Mouse (Mus musculus): ENCODE measurements around the gene Faf2. TPM values are rescaled to one million over a fixed set of nuclear protein-coding genes. Genes with fewer than 3 reads are reported as not detected.

The Faf2 gene
- polyA plus RNA-seq, 2 experiments: 11.0 to 31.2 TPM

DNA sequence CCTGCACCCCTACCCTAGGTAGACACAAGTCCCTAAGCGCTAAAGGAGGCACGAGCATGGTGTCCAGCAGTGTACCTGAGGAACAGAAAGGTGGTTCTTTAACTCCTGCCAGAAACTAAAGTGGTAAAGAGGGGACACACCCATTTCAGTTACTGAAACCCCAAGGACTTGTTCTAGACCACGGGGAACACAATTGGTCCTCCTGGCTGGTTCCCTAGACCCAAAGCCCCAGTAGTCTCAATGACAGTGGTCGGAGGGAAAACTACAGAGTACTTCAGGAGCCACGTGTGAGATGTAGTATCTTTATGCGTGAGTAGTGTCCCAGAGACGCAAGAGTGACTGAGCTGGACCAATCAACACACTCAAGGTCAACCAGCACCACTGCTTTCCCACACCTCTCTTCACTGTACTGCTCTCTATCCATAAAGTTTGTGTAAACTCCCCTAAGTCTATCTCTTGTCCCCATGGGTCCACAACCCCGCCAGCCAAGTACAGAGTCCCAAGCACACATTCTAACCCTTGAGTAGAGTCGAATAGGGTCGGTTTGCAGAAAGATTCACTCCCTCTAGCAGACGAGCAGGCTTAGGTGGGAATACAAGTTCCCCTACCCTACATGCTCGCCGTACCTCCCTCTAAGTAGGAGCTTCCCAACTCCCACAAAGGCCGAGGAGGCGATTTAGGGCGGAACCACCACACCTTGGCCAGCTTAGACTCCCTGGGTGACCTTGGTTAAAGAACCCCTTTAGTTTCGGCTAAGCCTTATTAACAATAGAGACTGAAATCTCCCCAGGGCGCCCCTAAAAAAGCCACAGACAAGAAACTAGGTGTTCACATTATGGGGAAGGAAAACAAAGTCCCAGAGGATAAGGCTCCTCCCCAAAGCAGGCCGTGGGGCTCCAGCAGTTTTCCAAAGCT is 64.8 kb downstream of the Faf2 start:
- no peaks in the 10 kb centered on the region for H3K9me3 ChIP-seq (ENCODE audit: control insufficient read depth, low read length)
- no peak for ATAC-seq (ENCODE audit: insufficient read depth)
- H3K4me1 ChIP-seq (replicated peaks; ENCODE audit: control insufficient read depth in 2 of 2, insufficient read depth in 2 of 2, low read length in 1 of 2): peaks cover 23 to 30% of the 10 kb centered on the region in 2 experiments
- peak overlapping the region; percentile 71 to 91 for H3K4me3 ChIP-seq (ENCODE audit: insufficient read depth in 1 of 2, low read depth in 2 of 2, low read length in 2 of 2)
- peaks cover 22% of the 10 kb centered on the region for H3K36me3 ChIP-seq (replicated peaks; ENCODE audit: control insufficient read depth, insufficient read depth, low read depth)
- peak in 1 of 3 experiments; percentile 20 for DNase-seq (ENCODE audit: low read depth in 3 of 3, low spot score in 3 of 3)
- peak overlapping the region; percentile 51 for H3K27ac ChIP-seq
- H3K9ac ChIP-seq (replicated peaks): peak overlapping the region; percentile 82
- TF ChIP-seq CTCF (IDR thresholded peaks at IDR 0.05; ENCODE audit: low read depth) (no peak), EP300 (IDR thresholded peaks at IDR 0.05; ENCODE audit: low read depth) (no peak)
- H3K4me2 ChIP-seq (ENCODE audit: low read depth): peak overlapping the region; percentile 99
- 6% methylated on average over 19 of the region's 19 CpGs for WGBS (ENCODE audit: insufficient replicate concordance)
- no peaks in the 10 kb centered on the region for H3K27me3 ChIP-seq (ENCODE audit: control insufficient read depth, insufficient read depth, low read length)

DNA sequence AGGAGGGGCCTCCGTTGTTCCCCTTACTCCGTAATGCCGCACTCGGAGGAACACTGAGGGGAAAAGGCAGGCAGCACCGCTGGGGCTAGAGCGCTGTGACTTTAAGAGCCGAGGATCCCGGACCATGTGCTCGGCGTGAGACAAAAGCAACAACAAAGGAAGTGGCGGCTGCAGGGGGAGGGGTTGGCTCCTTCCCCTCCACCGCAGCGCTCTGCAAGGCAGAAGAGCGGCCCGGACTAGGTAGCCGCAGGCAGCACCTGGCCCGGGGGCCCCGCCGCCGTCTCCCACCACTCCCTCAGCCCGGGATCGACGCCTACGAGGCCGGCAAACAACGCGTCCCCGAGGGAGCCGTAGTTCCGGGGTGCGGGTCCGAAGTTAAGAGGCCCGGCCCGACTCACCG is 65.5 kb downstream of the Faf2 start:
- Histone ChIP-seq H3K27me3 (ENCODE audit: control insufficient read depth, insufficient read depth, low read length) (no peaks in the 10 kb centered on the region), H3K36me3 (replicated peaks; ENCODE audit: control insufficient read depth, insufficient read depth, low read depth) (peaks cover 19% of the 10 kb centered on the region), H3K9me3 (ENCODE audit: control insufficient read depth, low read length) (no peaks in the 10 kb centered on the region), H3K27ac (peak overlapping the region; percentile 51), H3K4me2 (ENCODE audit: low read depth) (peak overlapping the region; percentile 99), H3K9ac (replicated peaks) (peak overlapping the region; percentile 82), H3K4me3 (ENCODE audit: insufficient read depth in 1 of 2, low read depth in 2 of 2, low read length in 2 of 2) (peak overlapping the region; percentile 71 to 91), H3K4me1 (replicated peaks; ENCODE audit: control insufficient read depth in 2 of 2, insufficient read depth in 2 of 2, low read length in 1 of 2) (peaks cover 30 to 31% of the 10 kb centered on the region in 2 experiments)
- 0% methylated on average over 35 of the region's 35 CpGs for whole genome bisulfite sequencing (ENCODE audit: insufficient replicate concordance)
- ATAC-seq (ENCODE audit: insufficient read depth): peak; percentile 31
- TF ChIP-seq CTCF (IDR thresholded peaks at IDR 0.05; ENCODE audit: low read depth) (no peak), EP300 (IDR thresholded peaks at IDR 0.05; ENCODE audit: low read depth) (no peak)
- DNase-seq (ENCODE audit: low read depth in 3 of 3, low spot score in 3 of 3): peak in 1 of 3 experiments; percentile 48

DNA sequence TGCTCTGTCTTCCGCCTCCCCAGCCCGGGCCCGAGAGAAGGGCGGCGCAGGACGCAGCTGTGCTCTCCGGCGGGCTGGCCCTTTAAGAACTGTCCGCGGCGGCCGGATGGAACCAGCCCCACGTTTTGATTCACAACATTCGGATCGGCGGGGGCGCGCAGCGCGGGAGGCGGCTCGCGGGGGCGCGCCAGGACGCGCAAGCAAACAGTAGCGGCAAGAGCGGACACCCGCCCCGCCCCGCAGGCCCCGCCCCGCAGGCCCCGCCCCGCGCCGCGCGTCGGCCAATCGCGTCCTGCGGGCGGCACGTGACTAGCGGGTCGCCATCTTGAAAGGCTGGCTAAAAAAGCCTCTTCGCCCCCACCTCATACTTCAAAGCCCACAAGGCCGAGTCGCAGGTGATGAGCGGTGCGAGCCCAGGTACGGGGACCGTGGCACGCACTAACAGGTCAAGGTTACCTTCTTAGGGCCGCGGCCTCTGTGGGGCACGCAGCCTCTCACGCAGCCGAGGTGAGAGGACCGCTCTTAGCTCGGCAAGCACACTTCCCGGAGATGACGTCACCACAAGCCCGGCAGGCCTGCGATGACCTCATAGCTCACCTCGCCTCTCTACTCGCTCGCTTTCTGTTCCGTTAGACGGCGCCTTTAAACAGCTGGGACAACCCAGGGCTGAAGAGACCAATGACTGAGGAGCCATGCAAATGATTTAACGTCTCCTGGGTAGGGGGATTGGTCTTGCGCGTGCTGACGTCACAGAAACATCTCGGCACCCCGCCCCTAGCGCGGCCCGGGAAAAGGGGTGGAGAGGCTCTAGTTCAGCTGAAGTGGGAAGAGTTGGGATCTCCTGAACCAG is 66.2 kb downstream of the Faf2 start:
- Histone ChIP-seq H3K27ac (peak overlapping the region; percentile 83), H3K36me3 (replicated peaks; ENCODE audit: control insufficient read depth, insufficient read depth, low read depth) (peaks cover 12% of the 10 kb centered on the region), H3K9me3 (ENCODE audit: control insufficient read depth, low read length) (no peaks in the 10 kb centered on the region), H3K27me3 (ENCODE audit: control insufficient read depth, insufficient read depth, low read length) (no peaks in the 10 kb centered on the region), H3K4me1 (replicated peaks; ENCODE audit: control insufficient read depth in 2 of 2, insufficient read depth in 2 of 2, low read length in 1 of 2) (peaks cover 37 to 38% of the 10 kb centered on the region in 2 experiments), H3K9ac (replicated peaks) (peak overlapping the region; percentile 82), H3K4me2 (ENCODE audit: low read depth) (peak overlapping the region; percentile 99), H3K4me3 (ENCODE audit: insufficient read depth in 1 of 2, low read depth in 2 of 2, low read length in 2 of 2) (peak overlapping the region; percentile 71 to 92)
- under 1% methylated on average over 76 of the region's 82 CpGs for WGBS (ENCODE audit: insufficient replicate concordance)
- no peak for TF ChIP-seq EP300 (IDR thresholded peaks at IDR 0.05; ENCODE audit: low read depth)
- no peak for TF ChIP-seq CTCF (IDR thresholded peaks at IDR 0.05; ENCODE audit: low read depth)
- DNase-seq (ENCODE audit: low read depth in 3 of 3, low spot score in 3 of 3): peak; percentile 89 to 92 (median 90)
- peak; percentile 83 for ATAC-seq (ENCODE audit: insufficient read depth)

DNA sequence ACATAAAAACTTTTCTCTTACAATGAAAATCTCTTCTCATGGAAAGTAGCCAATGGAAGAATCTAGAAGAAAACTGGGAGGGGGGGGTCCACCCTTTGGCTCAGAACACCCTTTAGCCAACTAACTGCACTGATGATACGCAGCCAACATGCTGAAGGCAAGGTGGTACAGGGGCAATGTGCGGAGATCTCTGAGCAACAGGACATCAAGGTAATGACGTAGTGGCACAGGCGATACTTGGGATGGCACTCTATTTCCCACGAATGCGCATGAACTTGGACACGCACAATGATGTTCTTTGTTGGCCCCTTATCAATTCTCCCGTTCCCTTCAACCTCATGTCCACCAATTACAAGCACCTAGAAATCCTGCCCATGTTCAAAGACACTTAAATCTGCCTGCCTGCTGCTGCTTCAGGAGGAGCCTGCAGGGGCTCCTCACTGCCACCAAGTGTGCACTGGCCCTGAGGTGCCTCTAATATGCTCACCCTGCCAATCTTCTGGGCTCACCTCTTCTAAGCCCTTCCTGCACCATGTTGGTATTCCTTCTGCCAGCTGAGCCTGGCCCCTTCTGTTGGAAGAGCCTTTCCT is 68.7 kb downstream of the Faf2 start:
- H3K27me3 ChIP-seq (ENCODE audit: control insufficient read depth, insufficient read depth, low read length): no peaks in the 10 kb centered on the region
- WGBS (ENCODE audit: insufficient replicate concordance): 81% methylated on average over 8 of the region's 8 CpGs
- H3K4me2 ChIP-seq (ENCODE audit: low read depth): no peak overlapping the region
- H3K4me1 ChIP-seq (replicated peaks; ENCODE audit: control insufficient read depth in 2 of 2, insufficient read depth in 2 of 2, low read length in 1 of 2): peaks cover 34 to 38% of the 10 kb centered on the region in 2 experiments
- TF ChIP-seq EP300 (IDR thresholded peaks at IDR 0.05; ENCODE audit: low read depth): no peak
- TF ChIP-seq CTCF (IDR thresholded peaks at IDR 0.05; ENCODE audit: low read depth): no peak
- H3K4me3 ChIP-seq (ENCODE audit: insufficient read depth in 1 of 2, low read depth in 2 of 2, low read length in 2 of 2): no peak overlapping the region
- no peak overlapping the region for H3K9ac ChIP-seq (replicated peaks)
- no peaks in the 10 kb centered on the region for H3K9me3 ChIP-seq (ENCODE audit: control insufficient read depth, low read length)
- no peaks in the 10 kb centered on the region for H3K36me3 ChIP-seq (replicated peaks; ENCODE audit: control insufficient read depth, insufficient read depth, low read depth)
- no peak for ATAC-seq (ENCODE audit: insufficient read depth)
- DNase-seq (ENCODE audit: low read depth in 3 of 3, low spot score in 3 of 3): no peak
- H3K27ac ChIP-seq: no peak overlapping the region

Data from liver, embryonic 14.5 days (tissue).